Mouse (Mus musculus) liver, embryonic 13.5 days (tissue): ENCODE data around the gene Wdr4. TPM values are rescaled to one million over a fixed set of nuclear protein-coding genes. Genes with fewer than 3 reads are reported as not detected.

ENCODE experiments used
- ATAC-seq: fragments of 200-750 bp; cut with Nextera tagmentation; 2 replicates; pipeline ENCODE4 v1.8.0; 2017; ENCODE audit warnings: low read depth, mild to moderate bottlenecking, moderate number of reproducible peaks, moderate library complexity
- DNase-seq: peaks from one replicate; pipeline ENCODE4 v3.0.0; 2022
- H3K27ac ChIP-seq: fragments of 300-500 bp; sonication (generic); 2 replicates; pipeline ENCODE4 v1.5.1; 2015; ENCODE audit warnings: moderate library complexity, mild to moderate bottlenecking, inconsistent platforms
- H3K27me3 ChIP-seq: fragments of 300-500 bp; sonication (generic); 2 replicates; pipeline ENCODE4 v1.6.1; 2015; ENCODE audit warnings: mild to moderate bottlenecking, inconsistent platforms
- H3K36me3 ChIP-seq: fragments of 300-500 bp; sonication (generic); 2 replicates; pipeline ENCODE4 v1.6.1; 2015; ENCODE audit warnings: mild to moderate bottlenecking, inconsistent platforms
- H3K4me1 ChIP-seq: fragments of 300-500 bp; sonication (generic); replicated peaks from 2 replicates; pipeline ENCODE4 v1.6.1; 2015; ENCODE audit warnings: inconsistent platforms
- H3K4me2 ChIP-seq: fragments of 300-500 bp; sonication (generic); 2 replicates; pipeline ENCODE4 v1.6.1; 2015; ENCODE audit warnings: inconsistent platforms, mild to moderate bottlenecking, moderate library complexity
- H3K4me3 ChIP-seq: fragments of 300-500 bp; sonication (generic); replicated peaks from 2 replicates; pipeline ENCODE4 v1.5.1; 2015; ENCODE audit warnings: mild to moderate bottlenecking, inconsistent platforms
- H3K9ac ChIP-seq: fragments of 300-500 bp; sonication (generic); 2 replicates; pipeline ENCODE4 v1.6.1; 2015; ENCODE audit warnings: mild to moderate bottlenecking, inconsistent platforms
- H3K9me3 ChIP-seq: fragments of 300-500 bp; sonication (generic); replicated peaks from 2 replicates; pipeline ENCODE4 v1.6.1; 2016; ENCODE audit warnings: inconsistent platforms
- WGBS: fragments of 180-500 bp; shearing (Covaris S2); methylation state at CpG from one replicate; pipeline ENCODE4 v1.1.7; 2015; ENCODE audit not compliant: insufficient replicate concordance; 5-methylcytosine and 5-hydroxymethylcytosine counted together
- polyA plus RNA-seq: library from polyadenylated mRNA; unstranded; fragments of >200 nt; fragmentation: Nextera tagmentation; extraction: Ambion mirVana; gene quantifications from 2 replicates; pipeline ENCODE4 v1.2.1, GENCODE M21; 2015

Wdr4 gene
- polyA plus RNA-seq, 1 experiment from 2014 or later = 39.4 TPM

DNA sequence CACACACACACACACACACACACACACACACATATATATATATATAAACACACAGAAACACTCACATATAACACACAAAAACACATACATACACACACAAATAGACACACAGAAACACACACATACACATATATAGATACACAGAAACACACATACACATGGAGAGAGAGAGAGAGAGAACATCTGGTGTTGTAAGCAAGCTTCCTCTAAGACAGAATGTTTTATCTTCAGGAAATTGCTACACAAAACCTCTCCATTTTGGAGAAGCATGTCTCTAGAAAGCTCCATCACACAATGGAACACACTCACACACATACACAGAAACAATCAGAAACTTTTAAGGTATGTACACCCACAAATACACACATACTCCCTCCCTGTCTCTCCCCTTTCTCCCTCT lies 28.4 kb downstream of the Wdr4 start:
- Histone ChIP-seq H3K27ac (no peak overlapping the region), H3K36me3 (peaks cover 15% of the 10 kb centered on the region), H3K4me1 (peaks cover 9% of the 10 kb centered on the region; the same call in 1 of the 2 replicates), H3K4me3 (no peak overlapping the region), H3K9ac (no peak overlapping the region), H3K9me3 (no peaks in the 10 kb centered on the region), H3K4me2 (no peak overlapping the region), H3K27me3 (no peaks in the 10 kb centered on the region)
- no peak for DNase-seq
- ATAC-seq = no peak

- no peaks in the 10 kb centered on the region for H3K36me3 ChIP-seq
- no peaks in the 10 kb centered on the region for H3K27me3 ChIP-seq
- no peak overlapping the region for H3K4me3 ChIP-seq
- H3K9me3 ChIP-seq = no peaks in the 10 kb centered on the region
- no peak for DNase-seq
- no peak overlapping the region for H3K9ac ChIP-seq
- no peak overlapping the region; the same call in 1 of the 2 replicates for H3K27ac ChIP-seq
- no peak overlapping the region for H3K4me2 ChIP-seq
- peaks cover 9% of the 10 kb centered on the region; the same call in 1 of the 2 replicates for H3K4me1 ChIP-seq
- ATAC-seq = no peak
- WGBS = 45% methylated on average over 6 of the region's 6 CpGs
Observed at GRCm38 (mm10) chr17:31487433-31488060, 32.2 kb downstream of the Wdr4 start.

- ATAC-seq (no peak), DNase-seq (no peak)
- H3K27me3 ChIP-seq = no peaks in the 10 kb centered on the region
- H3K9ac ChIP-seq = no peak overlapping the region
- no peak overlapping the region for H3K4me2 ChIP-seq
- no peak overlapping the region for H3K4me3 ChIP-seq
- H3K27ac ChIP-seq = no peak overlapping the region
- 74% methylated on average over 10 of the region's 10 CpGs for WGBS
- no peaks in the 10 kb centered on the region for H3K36me3 ChIP-seq
- no peaks in the 10 kb centered on the region for H3K9me3 ChIP-seq
- H3K4me1 ChIP-seq = peaks cover 14% of the 10 kb centered on the region; the same call in 1 of the 2 replicates
Observed at GRCm38 (mm10) chr17:31486616-31487198, 33.1 kb downstream of the Wdr4 start.

GRCm38 (mm10) chr17:31479108-31479844 lies 40.5 kb downstream of the Wdr4 start:
- Histone ChIP-seq H3K27ac (no peak overlapping the region), H3K4me1 (peaks cover 11% of the 10 kb centered on the region), H3K4me2 (no peak overlapping the region), H3K36me3 (no peaks in the 10 kb centered on the region), H3K9ac (no peak overlapping the region), H3K9me3 (no peaks in the 10 kb centered on the region), H3K27me3 (no peaks in the 10 kb centered on the region), H3K4me3 (no peak overlapping the region)
- 57% methylated on average over 11 of the region's 11 CpGs for WGBS
- no peak for DNase-seq
- no peak for ATAC-seq

- Histone ChIP-seq H3K4me2 (no peak overlapping the region), H3K9me3 (no peaks in the 10 kb centered on the region), H3K27ac (no peak overlapping the region), H3K36me3 (no peaks in the 10 kb centered on the region), H3K4me1 (peaks cover 11% of the 10 kb centered on the region), H3K9ac (no peak overlapping the region), H3K4me3 (no peak overlapping the region), H3K27me3 (no peaks in the 10 kb centered on the region)
- 58% methylated on average over 7 of the region's 7 CpGs for WGBS
- DNase-seq (no peak), ATAC-seq (no peak)
Observed at GRCm38 (mm10) chr17:31478606-31479005, 41.2 kb downstream of the Wdr4 start.

- no peak for DNase-seq
- no peak overlapping the region for H3K27ac ChIP-seq
Observed at GRCm38 (mm10) chr17:31474388-31474787, 45.4 kb downstream of the Wdr4 start.

DNA sequence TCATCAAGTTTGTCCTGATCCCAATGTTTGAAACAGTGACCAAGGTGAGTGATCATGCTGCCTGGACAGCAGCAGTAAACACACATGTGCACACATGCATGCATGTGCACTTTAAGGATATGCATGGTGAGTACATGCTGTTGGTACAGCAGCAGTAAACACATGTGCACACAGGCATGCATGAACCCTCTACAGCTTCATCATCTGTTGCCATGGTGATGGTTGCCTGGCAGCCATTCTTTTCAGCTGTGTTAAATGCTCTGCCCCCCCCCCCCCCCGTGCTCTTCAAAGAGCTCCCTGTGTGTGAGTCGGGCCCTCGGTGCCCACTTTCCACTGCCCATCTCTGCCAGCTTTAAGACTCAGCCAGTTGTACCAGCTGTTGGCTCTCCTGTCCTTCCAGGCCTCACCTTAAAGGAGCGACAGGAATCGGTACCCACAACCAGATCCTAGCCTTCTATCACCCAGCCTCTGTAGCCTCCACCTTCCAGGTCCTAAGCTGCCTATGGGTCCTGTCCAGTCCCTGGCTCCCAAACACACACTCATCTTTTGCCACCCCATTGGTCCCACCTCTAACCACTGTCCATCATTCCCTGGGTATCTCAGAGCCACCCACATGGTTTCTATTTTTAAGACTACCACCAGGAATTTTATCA lies 48.9 kb downstream of the Wdr4 start:
- no peak overlapping the region for H3K27ac ChIP-seq
- H3K4me3 ChIP-seq = no peak overlapping the region
- ATAC-seq = no peak
- H3K4me2 ChIP-seq = no peak overlapping the region
- no peaks in the 10 kb centered on the region for H3K36me3 ChIP-seq
- WGBS = 74% methylated on average over 5 of the region's 5 CpGs
- H3K9ac ChIP-seq = no peak overlapping the region
- peaks cover 7% of the 10 kb centered on the region; the same call in 1 of the 2 replicates for H3K4me1 ChIP-seq
- H3K27me3 ChIP-seq = no peaks in the 10 kb centered on the region
- no peaks in the 10 kb centered on the region for H3K9me3 ChIP-seq
- no peak for DNase-seq

More at GRCm38 (mm10) chr17:31474388-31474787, 45.4 kb downstream of the Wdr4 start:
- no peaks in the 10 kb centered on the region for H3K9me3 ChIP-seq
- H3K36me3 ChIP-seq = no peaks in the 10 kb centered on the region
- H3K9ac ChIP-seq = no peak overlapping the region
- no peak overlapping the region for H3K4me3 ChIP-seq
- no peak overlapping the region for H3K4me2 ChIP-seq
- peaks cover 7% of the 10 kb centered on the region for H3K4me1 ChIP-seq
- no peak for ATAC-seq
- H3K27me3 ChIP-seq = no peaks in the 10 kb centered on the region
- WGBS = 52% methylated on average over 6 of the region's 6 CpGs

GRCm38 (mm10) chr17:31468496-31468895 lies 51.3 kb downstream of the Wdr4 start:
- DNase-seq (no peak), ATAC-seq (no peak)
- no peaks in the 10 kb centered on the region for H3K27me3 ChIP-seq
- H3K9me3 ChIP-seq = no peaks in the 10 kb centered on the region
- no peak overlapping the region for H3K4me3 ChIP-seq
- no peak overlapping the region for H3K4me2 ChIP-seq
- 34% methylated on average over 5 of the region's 5 CpGs for WGBS
- no peaks in the 10 kb centered on the region for H3K36me3 ChIP-seq
- peaks cover 7% of the 10 kb centered on the region; the same call in 1 of the 2 replicates for H3K4me1 ChIP-seq
- no peak overlapping the region for H3K9ac ChIP-seq
- no peak overlapping the region for H3K27ac ChIP-seq

DNA sequence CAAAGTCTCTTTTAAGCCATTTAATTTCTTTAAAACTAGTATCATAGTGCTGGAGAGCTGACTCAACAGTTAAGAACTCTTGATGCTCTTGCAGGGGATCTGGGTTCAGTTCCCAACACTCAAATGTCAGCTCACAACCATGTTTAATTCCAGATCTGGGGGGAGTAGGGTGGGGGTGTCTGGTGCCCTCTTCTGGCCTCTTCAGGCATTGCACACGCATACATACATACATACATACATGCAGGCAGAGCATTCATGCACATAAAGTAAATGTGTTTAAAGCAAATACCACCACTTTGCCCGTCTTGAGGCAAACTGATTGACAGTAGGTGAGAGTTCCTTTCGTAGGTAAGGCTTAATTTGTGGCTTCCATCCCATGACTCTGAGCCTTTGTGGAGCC lies 52.9 kb downstream of the Wdr4 start:
- Histone ChIP-seq H3K9me3 (no peaks in the 10 kb centered on the region), H3K4me1 (peaks cover 7% of the 10 kb centered on the region; the same call in 1 of the 2 replicates), H3K36me3 (no peaks in the 10 kb centered on the region), H3K4me2 (no peak overlapping the region), H3K27ac (no peak overlapping the region), H3K9ac (no peak overlapping the region), H3K4me3 (no peak overlapping the region), H3K27me3 (no peaks in the 10 kb centered on the region)
- 52% methylated on average over 3 of the region's 3 CpGs for WGBS
- ATAC-seq = no peak
- no peak for DNase-seq

DNA sequence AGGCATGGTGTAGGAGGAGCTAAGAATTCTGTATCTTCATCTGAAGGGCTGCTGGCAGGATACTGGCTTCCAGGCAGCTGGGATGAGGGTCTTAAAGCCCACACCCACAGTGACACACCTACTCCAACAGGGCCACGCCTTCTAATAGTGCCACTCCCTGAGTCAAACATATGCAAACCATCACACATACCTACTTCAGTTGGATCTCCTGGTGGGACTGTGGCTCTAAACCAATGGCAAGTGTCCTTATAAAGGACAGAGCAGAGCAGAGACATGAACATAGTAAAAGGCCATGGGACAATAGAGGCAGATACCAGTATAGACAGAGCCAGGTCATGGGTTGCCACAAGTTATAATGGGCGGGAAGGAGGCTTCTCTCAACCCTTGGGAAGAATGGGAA lies 57.3 kb downstream of the Wdr4 start:
- Histone ChIP-seq H3K36me3 (no peaks in the 10 kb centered on the region), H3K4me2 (no peak overlapping the region), H3K9me3 (no peaks in the 10 kb centered on the region), H3K4me3 (no peak overlapping the region), H3K4me1 (no peaks in the 10 kb centered on the region), H3K27me3 (no peaks in the 10 kb centered on the region), H3K27ac (no peak overlapping the region), H3K9ac (no peak overlapping the region)
- ATAC-seq (no peak), DNase-seq (no peak)
- WGBS = 54% methylated on average over 2 of the region's 2 CpGs

GRCm38 (mm10) chr17:31460416-31460815 lies 59.4 kb downstream of the Wdr4 start:
- no peak overlapping the region for H3K9ac ChIP-seq
- H3K4me3 ChIP-seq = no peak overlapping the region
- H3K4me2 ChIP-seq = no peak overlapping the region
- no peak overlapping the region for H3K27ac ChIP-seq
- peaks cover under 1% of the 10 kb centered on the region; the same call in 1 of the 2 replicates for H3K4me1 ChIP-seq
- H3K36me3 ChIP-seq = no peaks in the 10 kb centered on the region
- DNase-seq (no peak), ATAC-seq (no peak)
- no peaks in the 10 kb centered on the region for H3K27me3 ChIP-seq
- 61% methylated on average over 4 of the region's 4 CpGs for WGBS
- no peaks in the 10 kb centered on the region for H3K9me3 ChIP-seq
